In the genomic region with DNA sequence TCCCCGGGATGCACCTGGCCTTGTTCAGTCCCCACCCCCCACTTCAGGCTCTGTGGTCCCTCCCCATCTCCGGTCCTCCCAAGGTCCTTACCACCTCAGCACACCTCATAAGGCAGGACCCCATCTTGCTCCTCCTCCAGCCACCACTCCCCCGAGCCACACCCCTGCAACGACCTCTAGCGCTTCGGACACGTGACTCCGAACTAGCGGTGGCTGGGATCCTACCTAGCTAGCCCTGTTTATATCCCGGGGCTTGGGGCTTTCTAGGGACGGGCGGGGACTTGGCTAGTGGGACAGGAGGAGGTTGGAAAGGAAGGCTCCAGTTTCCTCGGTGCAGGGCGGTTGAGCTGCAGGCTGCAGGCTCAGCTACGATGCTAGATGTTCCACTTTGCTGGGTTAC, we compare ENCODE assay signal across 7 mouse cellular contexts. TPM values are rescaled to one million over a fixed set of nuclear protein-coding genes. Genes with fewer than 3 reads are reported as not detected.
DNase-seq lines count a peak whose midpoint lies in the region; ATAC-seq and TF ChIP-seq lines count a peak whose summit lies in the region.

No protein-coding gene starts in this region.

- no peak for TF ChIP-seq POLR2A in ES-Bruce4 (IDR thresholded peaks at IDR 0.05; ENCODE audit: insufficient read depth, low read length)

- no peaks in the 10 kb centered on the region for H3K9me3 ChIP-seq in ES-Bruce4 (replicated peaks; ENCODE audit: control insufficient read depth, insufficient read depth, low read length, poor library complexity, severe bottlenecking)
- H3K9me3 ChIP-seq in forebrain, embryonic 16.5 days (ENCODE audit: control insufficient read depth, low read length): no peaks in the 10 kb centered on the region

- H3K4me3 ChIP-seq in ES-Bruce4 (ENCODE audit: low read depth, low read length): peak overlapping the region; percentile 16
- H3K4me3 ChIP-seq in forebrain, embryonic 16.5 days (replicated peaks; ENCODE audit: low read length): no peak overlapping the region

- no peaks in the 10 kb centered on the region for H3K36me3 ChIP-seq in ES-Bruce4 (ENCODE audit: control insufficient read depth, insufficient read depth, low read length, poor library complexity, severe bottlenecking)
- no peaks in the 10 kb centered on the region for H3K36me3 ChIP-seq in forebrain, embryonic 16.5 days (ENCODE audit: control insufficient read depth, insufficient read depth)

- peak; percentile 92 for TF ChIP-seq EP300 in ES-Bruce4 (IDR thresholded peaks at IDR 0.05; ENCODE audit: insufficient read depth, low read depth, low read length)

- H3K4me1 ChIP-seq in ES-Bruce4 (ENCODE audit: control insufficient read depth, insufficient read depth, low read length): peaks cover 3% of the 10 kb centered on the region
- no peaks in the 10 kb centered on the region for H3K4me1 ChIP-seq in forebrain, embryonic 16.5 days (replicated peaks; ENCODE audit: control insufficient read depth, insufficient read depth, low read length)

- WGBS in forebrain, embryonic 16.5 days: 4% methylated on average over 15 of the region's 15 CpGs

- no peak for ATAC-seq in forebrain, embryonic 16.5 days
- no peak for ATAC-seq in monocyte, adult 5-6 weeks (replicated peaks; ENCODE audit: insufficient number of reproducible peaks, low FRiP score, low TSS enrichment, poor library complexity, severe bottlenecking)

- peak overlapping the region; percentile 6; the same call in 1 of the 2 replicates for H3K9ac ChIP-seq in ES-Bruce4 (ENCODE audit: low read depth, poor library complexity, severe bottlenecking)
- no peak overlapping the region for H3K9ac ChIP-seq in forebrain, embryonic 16.5 days (replicated peaks; ENCODE audit: low read depth, low read length)

- DNase-seq in R1 (ENCODE audit: low read depth, low spot score) (peak; percentile 97), liver (peak; percentile 56)
- peak; percentile 16 for DNase-seq in retina, embryonic 14.5 days (ENCODE audit: low spot score)
- DNase-seq in urinary bladder, postnatal 36 days (ENCODE audit: low spot score in 2 of 2): no peak

- peak overlapping the region; percentile 74 for H3K27ac ChIP-seq in ES-Bruce4 (ENCODE audit: insufficient read depth, low read length)
- H3K27ac ChIP-seq in forebrain, embryonic 16.5 days (ENCODE audit: low read length): no peak overlapping the region

- H3K4me2 ChIP-seq in forebrain, embryonic 16.5 days (ENCODE audit: low read length): peak overlapping the region; percentile 10

- TF ChIP-seq CTCF in ES-Bruce4 (IDR thresholded peaks at IDR 0.05; ENCODE audit: low read depth, low read length): no peak

- H3K27me3 ChIP-seq in ES-Bruce4 (ENCODE audit: control insufficient read depth, insufficient read depth, low read length, poor library complexity, severe bottlenecking): no peaks in the 10 kb centered on the region
- H3K27me3 ChIP-seq in forebrain, embryonic 16.5 days (replicated peaks; ENCODE audit: control insufficient read depth, insufficient read depth, low read length): peaks cover 4% of the 10 kb centered on the region

RNA-seq across cellular contexts. Expression of gene Dgka, which starts 7.2 kb away (rescaled TPM):
- 44.7 and 46.7 TPM in 2 replicates for polyA plus RNA-seq in ES-Bruce4 (2011; ENCODE audit: insufficient read depth, insufficient read length, low read depth, missing spikeins)
- 4.6 and 5.1 TPM in 2 replicates for polyA plus RNA-seq in forebrain, embryonic 16.5 days (2015; fragmentation: Nextera tagmentation; extraction: Ambion mirVana)
- 68.7 to 107 TPM (median 86.0 TPM) in 3 replicates for total RNA-seq in monocyte, adult 5-6 weeks (2017)

RNA-seq across cellular contexts. Expression of gene Pym1, which starts 10.3 kb away (rescaled TPM):
- polyA plus RNA-seq in ES-Bruce4 (2011; ENCODE audit: insufficient read depth, insufficient read length, low read depth, missing spikeins): 53.8 and 56.0 TPM in 2 replicates
- polyA plus RNA-seq in forebrain, embryonic 16.5 days (2015; fragmentation: Nextera tagmentation; extraction: Ambion mirVana): 37.9 and 43.6 TPM in 2 replicates
- 30.7 to 38.7 TPM (median 34.9 TPM) in 3 replicates for total RNA-seq in monocyte, adult 5-6 weeks (2017)

RNA-seq across cellular contexts. Expression of gene Cdk2, which starts 32.6 kb away (rescaled TPM):
- 81.4 and 82.7 TPM in 2 replicates for polyA plus RNA-seq in ES-Bruce4 (2011; ENCODE audit: insufficient read depth, insufficient read length, low read depth, missing spikeins)
- polyA plus RNA-seq in forebrain, embryonic 16.5 days (2015; fragmentation: Nextera tagmentation; extraction: Ambion mirVana): 29.7 and 37.8 TPM in 2 replicates
- 14.5 to 21.4 TPM (median 19.5 TPM) in 3 replicates for total RNA-seq in monocyte, adult 5-6 weeks (2017)

RNA-seq across cellular contexts. Expression of gene Pmel, which starts 33.4 kb away (rescaled TPM):
- polyA plus RNA-seq in ES-Bruce4 (2011; ENCODE audit: insufficient read depth, insufficient read length, low read depth, missing spikeins): 3.0 TPM in 2 replicates
- 0.14 and 0.25 TPM in 2 replicates for polyA plus RNA-seq in forebrain, embryonic 16.5 days (2015; fragmentation: Nextera tagmentation; extraction: Ambion mirVana)
- total RNA-seq in monocyte, adult 5-6 weeks (2017): not detected in 3 replicates

RNA-seq across cellular contexts. Expression of gene Rab5b, which starts 41.4 kb away (rescaled TPM):
- 79.0 and 83.6 TPM in 2 replicates for polyA plus RNA-seq in ES-Bruce4 (2011; ENCODE audit: insufficient read depth, insufficient read length, low read depth, missing spikeins)
- 128 and 131 TPM in 2 replicates for polyA plus RNA-seq in forebrain, embryonic 16.5 days (2015; fragmentation: Nextera tagmentation; extraction: Ambion mirVana)
- 64.1 to 81.0 TPM (median 72.7 TPM) in 3 replicates for total RNA-seq in monocyte, adult 5-6 weeks (2017)

Comparison
In these comparisons a context has a peak if more than half of its experiments do, and no peak if none do; other contexts are left out.
1. DNase-seq: peak in R1 (single experiment), liver (single experiment) and retina, embryonic 14.5 days (single experiment); none in urinary bladder, postnatal 36 days (0 of 2).